Mouse (Mus musculus) erythroblast, embryonic 14.5 days (primary cell): ENCODE data around the gene Gm3629.
"Not testable (repeated sequence)": the region's sequence is repeated elsewhere in the genome, so short reads cannot be mapped to it uniquely, and the experiment has no call there.

Experiments
- GATA1 ChIP-seq: IDR thresholded peaks from 2 replicates; pipeline ENCODE4 v1.6.1; 2012; ENCODE audit warnings: low read length, inconsistent platforms, mixed read lengths
- TAL1 ChIP-seq: IDR thresholded peaks from 3 replicates; pipeline ENCODE4 v1.6.1; 2012; ENCODE audit warnings: low read length, inconsistent platforms, mixed read lengths

DNA sequence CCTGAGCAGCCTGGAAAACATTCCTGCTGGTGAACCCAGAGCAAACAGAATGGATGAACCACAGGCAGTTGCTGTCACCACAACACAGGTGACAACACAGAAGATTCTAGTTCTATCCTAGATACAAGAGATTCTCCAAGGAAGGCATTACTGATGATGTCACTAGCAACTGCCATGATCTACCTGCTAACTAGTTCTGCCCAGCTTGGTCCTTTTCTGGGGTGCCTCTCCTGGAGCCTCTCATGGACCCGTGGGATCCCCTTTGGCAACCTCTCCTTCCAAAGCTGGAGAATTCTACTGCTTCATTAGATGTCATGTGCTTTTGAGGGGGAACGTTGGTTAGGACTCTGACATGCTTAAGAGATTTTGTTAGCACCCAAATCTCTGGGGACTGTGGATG is 53.2 kb downstream of the Gm3629 start, which contains the start of gene Gm8356:
- TF ChIP-seq GATA1, TAL1: not testable (repeated sequence)
